Mouse (Mus musculus): Measurements from ENCODE around the gene Max. TPM values are rescaled to one million over a fixed set of nuclear protein-coding genes. Genes with fewer than 3 reads are reported as not detected.
A peak's percentile ranks its signal among the peaks of the same experiment; 100 is the strongest.

Max gene
- 13.1 and 13.5 TPM in 2 replicates for polyA plus RNA-seq (2015; fragmentation: Nextera tagmentation; extraction: Ambion mirVana)

- H3K4me2 ChIP-seq (ENCODE audit: low read depth, low read length) = peak within 1 kb of the TSS; percentile 93
- peak within 1 kb of the TSS; percentile 92 for H3K9ac ChIP-seq (ENCODE audit: low read length)
- H3K36me3 ChIP-seq (ENCODE audit: control insufficient read depth, insufficient read depth, low read length) = peaks cover 5% of the 10 kb centered on the region; the same call in 1 of the 2 replicates
- ATAC-seq (ENCODE audit: low read depth) = peak; percentile 97
- under 1% methylated on average over 66 of the region's 73 CpGs for WGBS
- peak within 1 kb of the TSS; percentile 78 for H3K27ac ChIP-seq (ENCODE audit: low read length)
- H3K4me1 ChIP-seq (replicated peaks; ENCODE audit: control insufficient read depth, insufficient read depth, low read length) = peaks cover 9% of the 10 kb centered on the region; the same call in 1 of the 2 replicates
- no peaks in the 10 kb centered on the region for H3K27me3 ChIP-seq (ENCODE audit: control insufficient read depth, insufficient read depth, low read depth, low read length)
- H3K9me3 ChIP-seq (ENCODE audit: control insufficient read depth, low read length) = no peaks in the 10 kb centered on the region
- peak within 1 kb of the TSS; percentile 94 for H3K4me3 ChIP-seq (ENCODE audit: low read length)
Measured at GRCm38 (mm10) chr12:76961932-76962891, at the start of gene Max. TSS of gene Max (minus strand) at chr12:76962201.

DNA sequence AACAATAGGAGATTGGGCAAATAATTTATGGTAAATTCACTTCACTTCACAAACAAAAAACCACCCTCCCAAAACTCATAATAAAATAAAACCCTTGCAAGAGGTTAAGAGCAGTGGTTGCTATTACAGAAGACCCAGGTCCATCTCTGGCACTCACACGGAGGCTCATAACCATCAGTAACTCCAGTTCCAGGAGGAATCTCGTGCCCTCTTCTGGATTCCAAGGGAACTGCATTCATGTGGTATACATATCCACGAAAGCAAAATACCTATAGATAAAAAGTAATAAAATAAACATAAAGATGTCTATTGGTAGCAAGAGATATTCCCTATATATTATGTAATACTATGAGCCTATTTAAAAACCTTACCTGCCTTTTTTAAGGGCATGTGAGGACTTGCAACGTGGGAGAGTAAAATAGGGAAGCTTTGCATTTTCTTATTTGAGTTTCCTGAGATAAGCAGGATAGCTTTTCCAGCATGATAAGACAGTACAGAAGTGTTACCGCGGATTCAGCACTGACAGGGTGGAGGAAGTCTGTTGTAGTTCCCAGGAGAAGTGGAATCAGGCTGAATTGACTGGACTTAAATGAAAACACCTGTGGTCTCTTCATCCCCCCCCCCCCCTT lies 49.2 kb upstream of the Max start:
- H3K27ac ChIP-seq (ENCODE audit: low read length) = no peak overlapping the region
- ATAC-seq (ENCODE audit: low read depth) = no peak
- no peak overlapping the region for H3K9ac ChIP-seq (ENCODE audit: low read length)
- WGBS = 50% methylated on average over 6 of the region's 6 CpGs
- no peak overlapping the region for H3K4me3 ChIP-seq (ENCODE audit: low read length)
- no peaks in the 10 kb centered on the region for H3K9me3 ChIP-seq (ENCODE audit: control insufficient read depth, low read length)
- H3K36me3 ChIP-seq (ENCODE audit: control insufficient read depth, insufficient read depth, low read length) = no peaks in the 10 kb centered on the region
- no peaks in the 10 kb centered on the region for H3K4me1 ChIP-seq (replicated peaks; ENCODE audit: control insufficient read depth, insufficient read depth, low read length)
- H3K27me3 ChIP-seq (ENCODE audit: control insufficient read depth, insufficient read depth, low read depth, low read length) = no peaks in the 10 kb centered on the region
- H3K4me2 ChIP-seq (ENCODE audit: low read depth, low read length) = no peak overlapping the region

- Histone ChIP-seq H3K9me3 (ENCODE audit: control insufficient read depth, low read length) (no peaks in the 10 kb centered on the region), H3K36me3 (ENCODE audit: control insufficient read depth, insufficient read depth, low read length) (no peaks in the 10 kb centered on the region), H3K27me3 (ENCODE audit: control insufficient read depth, insufficient read depth, low read depth, low read length) (no peaks in the 10 kb centered on the region), H3K4me2 (ENCODE audit: low read depth, low read length) (no peak overlapping the region), H3K27ac (ENCODE audit: low read length) (no peak overlapping the region), H3K4me1 (replicated peaks; ENCODE audit: control insufficient read depth, insufficient read depth, low read length) (no peaks in the 10 kb centered on the region), H3K9ac (ENCODE audit: low read length) (no peak overlapping the region), H3K4me3 (ENCODE audit: low read length) (no peak overlapping the region)
- ATAC-seq (ENCODE audit: low read depth) = no peak
- 54% methylated on average over 20 of the region's 20 CpGs for WGBS
Measured at GRCm38 (mm10) chr12:77009202-77010030, 47.4 kb upstream of the Max start.

DNA sequence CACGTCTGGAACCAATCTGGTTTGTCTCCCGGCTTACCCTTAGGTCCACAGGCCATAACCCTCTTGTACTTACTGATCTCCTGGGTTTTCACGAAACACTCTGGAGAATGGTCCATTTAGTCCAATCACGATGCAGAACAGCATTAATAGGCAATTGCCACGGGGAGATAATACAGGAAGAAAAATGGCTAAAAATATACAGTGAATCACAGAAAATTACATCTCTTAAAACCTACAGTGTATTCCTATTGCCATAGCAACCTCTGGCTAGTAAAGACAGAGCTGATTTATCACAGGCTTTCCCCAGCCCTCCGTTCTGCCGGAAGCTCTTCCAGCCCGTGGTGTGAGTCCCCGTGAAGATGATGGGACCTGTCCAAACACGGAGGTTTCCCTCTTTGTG lies 42.9 kb upstream of the Max start:
- no peaks in the 10 kb centered on the region for H3K36me3 ChIP-seq (ENCODE audit: control insufficient read depth, insufficient read depth, low read length)
- no peaks in the 10 kb centered on the region for H3K9me3 ChIP-seq (ENCODE audit: control insufficient read depth, low read length)
- H3K9ac ChIP-seq (ENCODE audit: low read length) = no peak overlapping the region
- H3K27me3 ChIP-seq (ENCODE audit: control insufficient read depth, insufficient read depth, low read depth, low read length) = no peaks in the 10 kb centered on the region
- H3K4me2 ChIP-seq (ENCODE audit: low read depth, low read length) = no peak overlapping the region
- no peak overlapping the region for H3K4me3 ChIP-seq (ENCODE audit: low read length)
- no peaks in the 10 kb centered on the region for H3K4me1 ChIP-seq (replicated peaks; ENCODE audit: control insufficient read depth, insufficient read depth, low read length)
- ATAC-seq (ENCODE audit: low read depth) = no peak
- 41% methylated on average over 10 of the region's 10 CpGs for WGBS
- H3K27ac ChIP-seq (ENCODE audit: low read length) = no peak overlapping the region

DNA sequence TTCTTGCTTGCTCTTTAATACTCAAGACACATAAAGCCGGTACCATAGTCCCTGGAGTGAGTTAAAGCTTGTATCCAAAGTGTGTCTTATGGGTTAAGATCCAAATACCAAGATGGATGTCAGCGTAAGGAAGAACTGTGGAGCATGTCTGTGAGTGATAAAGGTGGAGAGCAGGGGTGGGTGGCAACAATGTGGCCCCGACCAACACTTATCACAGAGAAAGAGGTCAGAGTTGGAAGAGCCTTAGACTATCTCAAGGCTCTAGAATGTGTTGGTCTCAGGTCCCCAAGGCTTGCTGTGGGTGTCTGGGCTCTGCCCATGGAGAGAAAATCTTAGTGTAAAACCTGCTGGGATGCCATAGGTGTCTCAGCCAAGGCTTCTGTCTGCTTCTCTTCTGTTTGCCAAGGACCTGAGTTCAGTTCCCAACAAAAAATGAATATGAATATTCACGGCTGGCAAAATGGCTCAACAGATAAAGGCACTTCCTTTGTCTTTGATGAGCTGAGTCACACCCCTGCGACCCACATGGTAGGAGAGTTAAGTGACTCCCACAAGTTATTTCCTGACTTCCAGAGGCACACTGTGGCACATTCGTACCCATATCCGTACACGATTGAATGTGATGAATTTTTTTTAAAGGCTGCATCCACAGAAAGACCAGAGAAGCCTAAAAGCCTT lies 40.7 kb upstream of the Max start:
- no peak overlapping the region for H3K4me2 ChIP-seq (ENCODE audit: low read depth, low read length)
- 78% methylated on average over 8 of the region's 8 CpGs for WGBS
- no peaks in the 10 kb centered on the region for H3K27me3 ChIP-seq (ENCODE audit: control insufficient read depth, insufficient read depth, low read depth, low read length)
- no peaks in the 10 kb centered on the region for H3K4me1 ChIP-seq (replicated peaks; ENCODE audit: control insufficient read depth, insufficient read depth, low read length)
- no peaks in the 10 kb centered on the region for H3K36me3 ChIP-seq (ENCODE audit: control insufficient read depth, insufficient read depth, low read length)
- H3K9me3 ChIP-seq (ENCODE audit: control insufficient read depth, low read length) = no peaks in the 10 kb centered on the region
- ATAC-seq (ENCODE audit: low read depth) = no peak
- no peak overlapping the region for H3K4me3 ChIP-seq (ENCODE audit: low read length)
- H3K9ac ChIP-seq (ENCODE audit: low read length) = no peak overlapping the region
- no peak overlapping the region for H3K27ac ChIP-seq (ENCODE audit: low read length)

GRCm38 (mm10) chr12:77001312-77001711 lies 39.3 kb upstream of the Max start:
- no peak overlapping the region for H3K4me3 ChIP-seq (ENCODE audit: low read length)
- H3K9ac ChIP-seq (ENCODE audit: low read length) = no peak overlapping the region
- H3K27ac ChIP-seq (ENCODE audit: low read length) = no peak overlapping the region
- ATAC-seq (ENCODE audit: low read depth) = no peak
- no peaks in the 10 kb centered on the region for H3K4me1 ChIP-seq (replicated peaks; ENCODE audit: control insufficient read depth, insufficient read depth, low read length)
- H3K27me3 ChIP-seq (ENCODE audit: control insufficient read depth, insufficient read depth, low read depth, low read length) = no peaks in the 10 kb centered on the region
- no peak overlapping the region for H3K4me2 ChIP-seq (ENCODE audit: low read depth, low read length)
- H3K9me3 ChIP-seq (ENCODE audit: control insufficient read depth, low read length) = no peaks in the 10 kb centered on the region
- H3K36me3 ChIP-seq (ENCODE audit: control insufficient read depth, insufficient read depth, low read length) = no peaks in the 10 kb centered on the region
- 64% methylated on average over 1 of the region's 1 CpGs for WGBS

- peak; percentile 84 for ATAC-seq (ENCODE audit: low read depth)
- 12% methylated on average over 6 of the region's 6 CpGs for WGBS
Measured at GRCm38 (mm10) chr12:77000705-77001284, 38.8 kb upstream of the Max start.

GRCm38 (mm10) chr12:77000096-77000704 lies 38.2 kb upstream of the Max start:
- Histone ChIP-seq H3K4me1 (replicated peaks; ENCODE audit: control insufficient read depth, insufficient read depth, low read length) (no peaks in the 10 kb centered on the region), H3K9ac (ENCODE audit: low read length) (no peak overlapping the region), H3K36me3 (ENCODE audit: control insufficient read depth, insufficient read depth, low read length) (no peaks in the 10 kb centered on the region), H3K9me3 (ENCODE audit: control insufficient read depth, low read length) (no peaks in the 10 kb centered on the region), H3K27ac (ENCODE audit: low read length) (no peak overlapping the region), H3K27me3 (ENCODE audit: control insufficient read depth, insufficient read depth, low read depth, low read length) (no peaks in the 10 kb centered on the region), H3K4me3 (ENCODE audit: low read length) (no peak overlapping the region), H3K4me2 (ENCODE audit: low read depth, low read length) (no peak overlapping the region)
- ATAC-seq (ENCODE audit: low read depth) = peak; percentile 83
- WGBS = 12% methylated on average over 4 of the region's 4 CpGs

More at GRCm38 (mm10) chr12:77000705-77001284, 38.8 kb upstream of the Max start:
- no peak overlapping the region for H3K27ac ChIP-seq (ENCODE audit: low read length)
- no peaks in the 10 kb centered on the region for H3K36me3 ChIP-seq (ENCODE audit: control insufficient read depth, insufficient read depth, low read length)
- H3K9ac ChIP-seq (ENCODE audit: low read length) = no peak overlapping the region
- no peak overlapping the region for H3K4me2 ChIP-seq (ENCODE audit: low read depth, low read length)
- H3K4me3 ChIP-seq (ENCODE audit: low read length) = no peak overlapping the region
- no peaks in the 10 kb centered on the region for H3K9me3 ChIP-seq (ENCODE audit: control insufficient read depth, low read length)
- H3K27me3 ChIP-seq (ENCODE audit: control insufficient read depth, insufficient read depth, low read depth, low read length) = no peaks in the 10 kb centered on the region
- no peaks in the 10 kb centered on the region for H3K4me1 ChIP-seq (replicated peaks; ENCODE audit: control insufficient read depth, insufficient read depth, low read length)
